In genomic region chr2:122028756-122029700, GRCm38 (mm10) we compare ENCODE assay signal across 7 mouse cellular contexts. TPM values are rescaled to one million over a fixed set of nuclear protein-coding genes. Genes with fewer than 3 reads are reported as not detected.
DNase-seq lines count a peak whose midpoint lies in the region; ATAC-seq lines count a peak whose summit lies in the region.

No protein-coding gene starts in this region.

- H3K36me3 ChIP-seq in embryonic facial prominence, embryonic 14.5 days (ENCODE audit: control insufficient read depth, insufficient read depth, low read length), result peaks cover 12% of the 10 kb centered on the region; the same call in 1 of the 2 replicates
- peaks cover 26% of the 10 kb centered on the region for H3K36me3 ChIP-seq in heart, embryonic 13.5 days

- peak; percentile 51 for ATAC-seq in embryonic facial prominence, embryonic 14.5 days (ENCODE audit: low read depth)
- peak; percentile 54 for ATAC-seq in heart, embryonic 13.5 days (ENCODE audit: extremely low read depth, insufficient number of reproducible peaks, low FRiP score, low TSS enrichment)

- peak overlapping the region; percentile 94 for H3K9ac ChIP-seq in embryonic facial prominence, embryonic 14.5 days (ENCODE audit: low read depth, low read length)
- peak overlapping the region; percentile 99 for H3K9ac ChIP-seq in heart, embryonic 13.5 days

- peak overlapping the region; percentile 66 for H3K4me2 ChIP-seq in embryonic facial prominence, embryonic 14.5 days (ENCODE audit: low read depth, low read length)
- peak overlapping the region; percentile 82 for H3K4me2 ChIP-seq in heart, embryonic 13.5 days

- peak overlapping the region; percentile 84 for H3K27ac ChIP-seq in embryonic facial prominence, embryonic 14.5 days (replicated peaks; ENCODE audit: low read depth, low read length)
- peak overlapping the region; percentile 94 for H3K27ac ChIP-seq in heart, embryonic 13.5 days (replicated peaks)

- DNase-seq in CD4-positive helper T cell, adult 2 months (ENCODE audit: low read depth, low spot score), result peak; percentile 53
- peak; percentile 38 for DNase-seq in MN1 (ENCODE audit: low spot score)
- peak; percentile 31 for DNase-seq in embryonic facial prominence, embryonic 14.5 days (ENCODE audit: low spot score)
- DNase-seq in large intestine, adult 2 months (ENCODE audit: low read depth, low spot score), result peak; percentile 28
- DNase-seq in lung, postnatal 10 days, result peak; percentile 50
- peak; percentile 9 for DNase-seq in retina, postnatal 7 days (ENCODE audit: low read depth, low spot score)

- WGBS in embryonic facial prominence, embryonic 14.5 days, result 2% methylated on average over 23 of the region's 71 CpGs
- under 1% methylated on average over 68 of the region's 71 CpGs for WGBS in heart, embryonic 13.5 days
- whole genome bisulfite sequencing in large intestine, adult 2 months, result under 1% methylated on average over 71 of the region's 71 CpGs

- H3K4me3 ChIP-seq in embryonic facial prominence, embryonic 14.5 days (ENCODE audit: low read depth, low read length), result peak overlapping the region; percentile 97
- peak overlapping the region; percentile 98 for H3K4me3 ChIP-seq in heart, embryonic 13.5 days

- H3K27me3 ChIP-seq in embryonic facial prominence, embryonic 14.5 days (replicated peaks; ENCODE audit: control insufficient read depth, insufficient read depth, low read length), result no peaks in the 10 kb centered on the region
- no peaks in the 10 kb centered on the region for H3K27me3 ChIP-seq in heart, embryonic 13.5 days (replicated peaks)

- H3K4me1 ChIP-seq in embryonic facial prominence, embryonic 14.5 days (ENCODE audit: control insufficient read depth, insufficient read depth, low read length), result peaks cover 8% of the 10 kb centered on the region
- peaks cover 22% of the 10 kb centered on the region for H3K4me1 ChIP-seq in heart, embryonic 13.5 days

- H3K9me3 ChIP-seq in embryonic facial prominence, embryonic 14.5 days (ENCODE audit: control insufficient read depth, low read length), result no peaks in the 10 kb centered on the region
- no peaks in the 10 kb centered on the region for H3K9me3 ChIP-seq in heart, embryonic 13.5 days

RNA-seq across cellular contexts. Expression of gene Eif3j1, which starts 0.7 kb away (rescaled TPM):
- 10.9 and 13.1 TPM in 2 replicates for polyA plus RNA-seq in embryonic facial prominence, embryonic 14.5 days (2014; fragmentation: Nextera tagmentation; extraction: Ambion mirVana)
- polyA plus RNA-seq in heart, embryonic 13.5 days (2015; fragmentation: Nextera tagmentation; extraction: Ambion mirVana), result 10.2 and 11.4 TPM in 2 replicates
- 3.1 and 3.6 TPM in 2 replicates for polyA plus RNA-seq in large intestine, adult 2 months (2012; rRNA removed)

Comparison
In these comparisons a context has a peak if more than half of its experiments do, and no peak if none do; other contexts are left out.
1. Peak in every context shown above with its lines: DNase-seq, ATAC-seq, H3K4me3 ChIP-seq and H3K27ac ChIP-seq.